Mouse (Mus musculus) liver, embryonic 12.5 days (tissue): ENCODE results near the gene Stum. TPM values are rescaled to one million over a fixed set of nuclear protein-coding genes. Genes with fewer than 3 reads are reported as not detected.

Source experiments
- ATAC-seq: fragments of 200-750 bp; cut with Nextera tagmentation; 2 replicates; pipeline ENCODE4 v1.8.0; 2017; ENCODE audit warnings: moderate number of reproducible peaks, mild to moderate bottlenecking, moderate library complexity
- H3K27ac ChIP-seq: fragments of 300-500 bp; sonication (generic); 2 replicates; pipeline ENCODE4 v1.5.1; 2016; ENCODE audit warnings: mild to moderate bottlenecking
- H3K27me3 ChIP-seq: fragments of 300-500 bp; sonication (generic); replicated peaks from 2 replicates; pipeline ENCODE4 v1.6.1; 2016; ENCODE audit warnings: mild to moderate bottlenecking, moderate library complexity
- H3K36me3 ChIP-seq: fragments of 300-500 bp; sonication (generic); 2 replicates; pipeline ENCODE4 v1.6.1; 2016; ENCODE audit warnings: mild to moderate bottlenecking, moderate library complexity
- H3K4me1 ChIP-seq: fragments of 300-500 bp; sonication (generic); 2 replicates; pipeline ENCODE4 v1.6.1; 2016
- H3K4me2 ChIP-seq: fragments of 300-500 bp; sonication (generic); 2 replicates; pipeline ENCODE4 v1.6.1; 2016; ENCODE audit warnings: mild to moderate bottlenecking, moderate library complexity
- H3K4me3 ChIP-seq: fragments of 300-500 bp; sonication (generic); 2 replicates; pipeline ENCODE4 v1.5.1; 2016; ENCODE audit warnings: mild to moderate bottlenecking, moderate library complexity
- H3K9ac ChIP-seq: fragments of 300-500 bp; sonication (generic); 2 replicates; pipeline ENCODE4 v1.6.1; 2016; ENCODE audit warnings: mild to moderate bottlenecking, moderate library complexity
- H3K9me3 ChIP-seq: fragments of 300-500 bp; sonication (generic); replicated peaks from 2 replicates; pipeline ENCODE4 v1.6.1; 2016; ENCODE audit warnings: mild to moderate bottlenecking, moderate library complexity
- WGBS: fragments of 180-500 bp; shearing (Covaris S2); methylation state at CpG from one replicate; pipeline ENCODE4 v1.1.7; 2016; ENCODE audit not compliant: insufficient replicate concordance; 5-methylcytosine and 5-hydroxymethylcytosine counted together
- polyA plus RNA-seq: library from polyadenylated mRNA; unstranded; fragments of >200 nt; fragmentation: Nextera tagmentation; extraction: Ambion mirVana; gene quantifications from 2 replicates; pipeline ENCODE4 v1.2.1, GENCODE M21; 2016

Stum gene
- polyA plus RNA-seq, 1 experiment from 2014 or later: 0.07 TPM

- no peak overlapping the region for H3K9ac ChIP-seq
- no peak overlapping the region for H3K4me3 ChIP-seq
- no peaks in the 10 kb centered on the region for H3K9me3 ChIP-seq
- H3K27me3 ChIP-seq: peaks cover 17% of the 10 kb centered on the region; the same call in 1 of the 2 replicates
- H3K4me1 ChIP-seq: peaks cover 25% of the 10 kb centered on the region; the same call in 1 of the 2 replicates
- 59% methylated on average over 6 of the region's 6 CpGs for WGBS
- H3K36me3 ChIP-seq: no peaks in the 10 kb centered on the region
- no peak overlapping the region for H3K27ac ChIP-seq
- no peak overlapping the region for H3K4me2 ChIP-seq
- ATAC-seq: no peak
These were observed 56.9 kb downstream of the Stum start for GRCm38 (mm10) chr1:180426405-180426804.

- no peak overlapping the region for H3K4me2 ChIP-seq
- no peak overlapping the region for H3K4me3 ChIP-seq
- H3K27ac ChIP-seq: no peak overlapping the region
- ATAC-seq: no peak
- no peak overlapping the region for H3K9ac ChIP-seq
- no peaks in the 10 kb centered on the region for H3K27me3 ChIP-seq
- 62% methylated on average over 3 of the region's 3 CpGs for WGBS
- no peaks in the 10 kb centered on the region for H3K9me3 ChIP-seq
- H3K4me1 ChIP-seq: peaks cover 17% of the 10 kb centered on the region; the same call in 1 of the 2 replicates
- H3K36me3 ChIP-seq: no peaks in the 10 kb centered on the region
These were observed 59.4 kb downstream of the Stum start for GRCm38 (mm10) chr1:180423931-180424330.

- no peak overlapping the region for H3K27ac ChIP-seq
- no peak overlapping the region for H3K9ac ChIP-seq
- no peak overlapping the region for H3K4me2 ChIP-seq
- H3K4me1 ChIP-seq: peaks cover 17% of the 10 kb centered on the region; the same call in 1 of the 2 replicates
- peaks cover 8% of the 10 kb centered on the region; the same call in 1 of the 2 replicates for H3K36me3 ChIP-seq
- ATAC-seq: no peak
- H3K4me3 ChIP-seq: no peak overlapping the region
- H3K27me3 ChIP-seq: no peaks in the 10 kb centered on the region
- no peaks in the 10 kb centered on the region for H3K9me3 ChIP-seq
- whole genome bisulfite sequencing: 45% methylated on average over 16 of the region's 16 CpGs
These were observed 60.2 kb downstream of the Stum start for GRCm38 (mm10) chr1:180423008-180423639.

- H3K9me3 ChIP-seq: no peaks in the 10 kb centered on the region
- no peaks in the 10 kb centered on the region for H3K27me3 ChIP-seq
- H3K4me2 ChIP-seq: no peak overlapping the region
- no peak overlapping the region for H3K9ac ChIP-seq
- no peak overlapping the region for H3K4me3 ChIP-seq
- peak; percentile 30; the same call in 1 of the 2 replicates for ATAC-seq
- WGBS: 44% methylated on average over 11 of the region's 11 CpGs
- H3K4me1 ChIP-seq: peaks cover 17% of the 10 kb centered on the region; the same call in 1 of the 2 replicates
- H3K27ac ChIP-seq: no peak overlapping the region
- H3K36me3 ChIP-seq: peaks cover 9% of the 10 kb centered on the region; the same call in 1 of the 2 replicates
These were observed 61.1 kb downstream of the Stum start for GRCm38 (mm10) chr1:180422076-180422828.

GRCm38 (mm10) chr1:180421165-180421909 is 62.0 kb downstream of the Stum start:
- Histone ChIP-seq H3K9me3 (no peaks in the 10 kb centered on the region), H3K9ac (no peak overlapping the region), H3K36me3 (peaks cover 9% of the 10 kb centered on the region; the same call in 1 of the 2 replicates), H3K4me2 (no peak overlapping the region), H3K27ac (no peak overlapping the region), H3K4me1 (peaks cover 24% of the 10 kb centered on the region; the same call in 1 of the 2 replicates), H3K4me3 (no peak overlapping the region), H3K27me3 (no peaks in the 10 kb centered on the region)
- 69% methylated on average over 25 of the region's 25 CpGs for WGBS
- ATAC-seq: no peak

GRCm38 (mm10) chr1:180420496-180421164 is 62.7 kb downstream of the Stum start:
- Histone ChIP-seq H3K9me3 (no peaks in the 10 kb centered on the region), H3K9ac (no peak overlapping the region), H3K4me2 (no peak overlapping the region), H3K4me1 (peaks cover 24% of the 10 kb centered on the region; the same call in 1 of the 2 replicates), H3K27ac (no peak overlapping the region), H3K27me3 (no peaks in the 10 kb centered on the region), H3K36me3 (peaks cover 9% of the 10 kb centered on the region; the same call in 1 of the 2 replicates), H3K4me3 (no peak overlapping the region)
- WGBS: 79% methylated on average over 8 of the region's 8 CpGs
- ATAC-seq: no peak

GRCm38 (mm10) chr1:180419059-180419458 is 64.2 kb downstream of the Stum start:
- H3K4me2 ChIP-seq: no peak overlapping the region
- no peak overlapping the region for H3K9ac ChIP-seq
- H3K36me3 ChIP-seq: peaks cover 9% of the 10 kb centered on the region; the same call in 1 of the 2 replicates
- peaks cover 24% of the 10 kb centered on the region; the same call in 1 of the 2 replicates for H3K4me1 ChIP-seq
- H3K9me3 ChIP-seq: no peaks in the 10 kb centered on the region
- WGBS: 74% methylated on average over 2 of the region's 2 CpGs
- H3K27ac ChIP-seq: no peak overlapping the region
- no peak for ATAC-seq
- H3K27me3 ChIP-seq: no peaks in the 10 kb centered on the region
- H3K4me3 ChIP-seq: no peak overlapping the region

GRCm38 (mm10) chr1:180417118-180417517 is 66.2 kb downstream of the Stum start:
- Histone ChIP-seq H3K4me2 (no peak overlapping the region), H3K4me3 (no peak overlapping the region), H3K4me1 (peaks cover 13% of the 10 kb centered on the region; the same call in 1 of the 2 replicates), H3K9me3 (no peaks in the 10 kb centered on the region), H3K36me3 (peaks cover 12% of the 10 kb centered on the region; the same call in 1 of the 2 replicates), H3K9ac (no peak overlapping the region), H3K27me3 (no peaks in the 10 kb centered on the region), H3K27ac (no peak overlapping the region)
- WGBS: 8% methylated on average over 2 of the region's 2 CpGs
- no peak for ATAC-seq

GRCm38 (mm10) chr1:180415836-180416235 is 67.5 kb downstream of the Stum start:
- Histone ChIP-seq H3K4me3 (no peak overlapping the region), H3K9me3 (no peaks in the 10 kb centered on the region), H3K9ac (no peak overlapping the region), H3K4me2 (no peak overlapping the region), H3K27me3 (no peaks in the 10 kb centered on the region), H3K4me1 (peaks cover 8% of the 10 kb centered on the region), H3K27ac (no peak overlapping the region), H3K36me3 (peaks cover 12% of the 10 kb centered on the region; the same call in 1 of the 2 replicates)
- no peak for ATAC-seq
- 75% methylated on average over 7 of the region's 7 CpGs for WGBS

GRCm38 (mm10) chr1:180415064-180415463 is 68.2 kb downstream of the Stum start:
- no peak for ATAC-seq
- H3K4me1 ChIP-seq: peaks cover 8% of the 10 kb centered on the region
- WGBS: 55% methylated on average over 4 of the region's 4 CpGs
- H3K4me2 ChIP-seq: no peak overlapping the region
- H3K36me3 ChIP-seq: peaks cover 12% of the 10 kb centered on the region; the same call in 1 of the 2 replicates
- H3K27me3 ChIP-seq: no peaks in the 10 kb centered on the region
- H3K27ac ChIP-seq: no peak overlapping the region
- H3K9ac ChIP-seq: no peak overlapping the region
- no peaks in the 10 kb centered on the region for H3K9me3 ChIP-seq
- no peak overlapping the region for H3K4me3 ChIP-seq

- no peak overlapping the region for H3K27ac ChIP-seq
- no peaks in the 10 kb centered on the region for H3K27me3 ChIP-seq
- WGBS: 57% methylated on average over 7 of the region's 7 CpGs
- H3K36me3 ChIP-seq: 0 out of 2 replicates have a peak, but pooled peaks cover 3% of the 10 kb centered on the region
- H3K4me1 ChIP-seq: peaks cover 34% of the 10 kb centered on the region
- no peak overlapping the region for H3K4me3 ChIP-seq
- H3K4me2 ChIP-seq: no peak overlapping the region
- ATAC-seq: no peak
- no peaks in the 10 kb centered on the region for H3K9me3 ChIP-seq
- no peak overlapping the region for H3K9ac ChIP-seq
These were observed 73.0 kb downstream of the Stum start for GRCm38 (mm10) chr1:180410306-180410705.
